Mouse (Mus musculus): ENCODE data around the gene Acp5. TPM values are rescaled to one million over a fixed set of nuclear protein-coding genes. Genes with fewer than 3 reads are reported as not detected.
A peak's percentile ranks its signal among the peaks of the same experiment; 100 is the strongest.

The Acp5 gene
- polyA plus RNA-seq, 1 experiment from 2014 or later, result 9.1 TPM

DNA sequence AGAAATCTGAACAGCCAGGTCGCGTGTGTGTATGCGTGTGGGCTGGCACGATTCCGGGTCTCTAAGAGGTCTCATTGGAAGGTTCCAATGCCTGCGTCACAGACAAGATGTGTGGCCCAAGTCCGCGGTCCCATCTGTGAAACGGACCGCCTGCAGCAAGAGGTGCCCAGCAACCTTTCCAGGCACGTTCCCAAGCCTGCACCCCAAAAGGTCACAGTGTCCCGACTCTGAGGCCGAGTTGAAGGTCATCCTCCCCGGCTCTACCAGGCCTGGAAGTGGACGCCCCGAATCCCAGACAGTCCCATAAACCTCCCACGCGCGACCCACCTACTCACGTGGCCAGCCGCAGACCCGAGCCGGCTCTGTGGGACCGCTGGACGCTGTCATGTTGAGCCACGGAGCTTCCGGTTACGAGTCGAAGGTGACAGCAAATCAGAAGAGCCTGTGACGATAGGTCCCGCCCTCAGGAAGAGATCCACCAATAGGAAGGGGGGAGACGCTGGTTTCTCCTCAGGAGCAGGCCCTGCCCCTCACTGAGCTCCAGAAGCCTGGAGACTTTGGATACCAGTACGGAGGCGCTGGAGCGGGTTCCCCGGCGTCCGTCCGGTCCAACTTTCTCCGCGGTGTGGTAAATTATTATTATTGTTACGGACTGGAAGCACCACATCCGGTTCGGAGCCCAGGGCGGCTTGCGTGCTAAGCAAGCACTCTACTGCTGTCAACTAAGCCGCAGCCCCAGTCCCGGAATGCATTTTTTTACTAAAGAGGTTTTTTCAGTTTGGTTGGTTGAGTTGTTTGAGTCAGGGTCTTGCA lies 50.3 kb downstream of the Acp5 start, which contains the start of gene Ecsit:
Gene Ecsit, minus strand, starts transcription at position 417 of the 813 bp plus-strand sequence.
- no peaks in the 10 kb centered on the region for H3K9me3 ChIP-seq (ENCODE audit: low read length)
- no peaks in the 10 kb centered on the region for H3K4me1 ChIP-seq (ENCODE audit: insufficient read depth, low read depth, low read length)
- DNase-seq (ENCODE audit: low spot score) (peak; percentile 99), ATAC-seq (peak; percentile 99)
- no peaks in the 10 kb centered on the region for H3K27me3 ChIP-seq (replicated peaks; ENCODE audit: insufficient read depth, low read length)
- peak within 1 kb of the TSS; percentile 78 for H3K27ac ChIP-seq (ENCODE audit: low read length)
- peak within 1 kb of the TSS; percentile 75 for H3K4me3 ChIP-seq (ENCODE audit: low read depth, low read length)
- H3K9ac ChIP-seq (replicated peaks; ENCODE audit: low read depth), result peak within 1 kb of the TSS; percentile 68
- TF ChIP-seq EP300 (IDR thresholded peaks at IDR 0.05) (no peak), CTCF (IDR thresholded peaks at IDR 0.05) (no peak)
- H3K36me3 ChIP-seq (ENCODE audit: insufficient read depth, low read length), result no peaks in the 10 kb centered on the region
- WGBS, result under 1% methylated on average over 48 of the region's 48 CpGs
- peak within 1 kb of the TSS; percentile 78 for H3K4me2 ChIP-seq (replicated peaks; ENCODE audit: low read depth, low read length)

DNA sequence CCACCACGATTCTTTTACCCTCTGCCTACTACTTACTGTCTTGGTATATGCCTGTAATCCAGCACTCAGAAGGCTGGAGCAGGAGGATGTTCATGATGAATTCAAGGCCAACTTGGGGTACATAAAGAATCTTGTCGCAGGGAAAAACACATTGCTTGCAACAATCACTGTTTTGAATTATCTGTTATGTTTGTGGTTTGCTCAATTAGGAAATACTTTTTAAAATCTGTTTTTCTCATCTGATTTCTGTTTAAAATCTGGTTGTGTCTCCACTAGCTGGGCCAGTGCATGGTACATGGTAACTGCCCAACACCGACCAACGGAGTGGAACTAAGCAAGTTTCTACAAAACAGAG lies 50.9 kb downstream of the Acp5 start:
- no peak overlapping the region for H3K27ac ChIP-seq (ENCODE audit: low read length)
- H3K36me3 ChIP-seq (ENCODE audit: insufficient read depth, low read length), result no peaks in the 10 kb centered on the region
- no peaks in the 10 kb centered on the region for H3K9me3 ChIP-seq (ENCODE audit: low read length)
- no peak for TF ChIP-seq CTCF (IDR thresholded peaks at IDR 0.05)
- no peak for TF ChIP-seq EP300 (IDR thresholded peaks at IDR 0.05)
- ATAC-seq (no peak), DNase-seq (ENCODE audit: low spot score) (no peak)
- H3K4me1 ChIP-seq (ENCODE audit: insufficient read depth, low read depth, low read length), result no peaks in the 10 kb centered on the region
- 27% methylated on average over 4 of the region's 4 CpGs for WGBS
- H3K4me3 ChIP-seq (ENCODE audit: low read depth, low read length), result peak overlapping the region; percentile 75
- H3K9ac ChIP-seq (replicated peaks; ENCODE audit: low read depth), result peak overlapping the region; percentile 68
- H3K27me3 ChIP-seq (replicated peaks; ENCODE audit: insufficient read depth, low read length), result no peaks in the 10 kb centered on the region
- peak overlapping the region; percentile 78 for H3K4me2 ChIP-seq (replicated peaks; ENCODE audit: low read depth, low read length)

Small RNA genes within 50 kb of the gene (microRNA-seq; reads per million reads assigned to microRNA genes)
- gene Mir7084, result not detected

Other genes with a start within 250 kb of the Acp5 start
- gene Rab3d, start 217.5 kb downstream of the Acp5 start, polyA plus RNA-seq (2015; fragmentation: Nextera tagmentation; extraction: Ambion mirVana), result 28.4 and 31.0 TPM in 2 replicates
- 1.2 and 1.4 TPM in 2 replicates for gene Ccdc159, start 208.2 kb downstream of the Acp5 start, polyA plus RNA-seq (2015; fragmentation: Nextera tagmentation; extraction: Ambion mirVana)
- gene Tmem205, start 208.2 kb downstream of the Acp5 start, polyA plus RNA-seq (2015; fragmentation: Nextera tagmentation; extraction: Ambion mirVana), result 106 and 107 TPM in 2 replicates
- gene Plppr2, start 198.7 kb downstream of the Acp5 start, polyA plus RNA-seq (2015; fragmentation: Nextera tagmentation; extraction: Ambion mirVana), result 2.2 and 3.3 TPM in 2 replicates
- gene Swsap1, start 180.0 kb downstream of the Acp5 start, polyA plus RNA-seq (2015; fragmentation: Nextera tagmentation; extraction: Ambion mirVana), result 5.7 and 5.8 TPM in 2 replicates
- gene Epor, start 172.2 kb downstream of the Acp5 start, polyA plus RNA-seq (2015; fragmentation: Nextera tagmentation; extraction: Ambion mirVana), result 5.7 and 7.4 TPM in 2 replicates
- 6.0 and 6.4 TPM in 2 replicates for gene Rgl3, start 146.3 kb downstream of the Acp5 start, polyA plus RNA-seq (2015; fragmentation: Nextera tagmentation; extraction: Ambion mirVana)
- gene Ccdc151, start 133.1 kb downstream of the Acp5 start, polyA plus RNA-seq (2015; fragmentation: Nextera tagmentation; extraction: Ambion mirVana), result 5.3 and 6.0 TPM in 2 replicates
- 51.9 and 56.1 TPM in 2 replicates for gene Prkcsh, start 132.9 kb downstream of the Acp5 start, polyA plus RNA-seq (2015; fragmentation: Nextera tagmentation; extraction: Ambion mirVana)
- 0.04 TPM in 1 of 2 replicates, not detected in the other for gene Elavl3, start 83.7 kb downstream of the Acp5 start, polyA plus RNA-seq (2015; fragmentation: Nextera tagmentation; extraction: Ambion mirVana)
- gene Gm49318, start 64.5 kb downstream of the Acp5 start, polyA plus RNA-seq (2015; fragmentation: Nextera tagmentation; extraction: Ambion mirVana), result not detected in 2 replicates
- 8.8 and 8.9 TPM in 2 replicates for gene Zfp653, start 64.3 kb downstream of the Acp5 start, polyA plus RNA-seq (2015; fragmentation: Nextera tagmentation; extraction: Ambion mirVana)
- 21.3 and 21.9 TPM in 2 replicates for gene Ecsit, start 50.3 kb downstream of the Acp5 start, polyA plus RNA-seq (2015; fragmentation: Nextera tagmentation; extraction: Ambion mirVana)
- gene Cnn1, start 36.5 kb downstream of the Acp5 start, polyA plus RNA-seq (2015; fragmentation: Nextera tagmentation; extraction: Ambion mirVana), result 43.7 and 64.8 TPM in 2 replicates
- gene Elof1, start 18.5 kb downstream of the Acp5 start, polyA plus RNA-seq (2015; fragmentation: Nextera tagmentation; extraction: Ambion mirVana), result 188 and 191 TPM in 2 replicates
- gene Pigyl, start 21.1 kb upstream of the Acp5 start, polyA plus RNA-seq (2015; fragmentation: Nextera tagmentation; extraction: Ambion mirVana), result 100 and 112 TPM in 2 replicates
- gene Zfp872, start 52.4 kb upstream of the Acp5 start, polyA plus RNA-seq (2015; fragmentation: Nextera tagmentation; extraction: Ambion mirVana), result 0.49 and 1.0 TPM in 2 replicates
- 17.8 and 20.0 TPM in 2 replicates for gene Zfp809, start 90.0 kb upstream of the Acp5 start, polyA plus RNA-seq (2015; fragmentation: Nextera tagmentation; extraction: Ambion mirVana)
- gene Zfp599, start 124.2 kb upstream of the Acp5 start, polyA plus RNA-seq (2015; fragmentation: Nextera tagmentation; extraction: Ambion mirVana), result 0.84 and 0.97 TPM in 2 replicates
- gene Zfp810, start 171.9 kb upstream of the Acp5 start, polyA plus RNA-seq (2015; fragmentation: Nextera tagmentation; extraction: Ambion mirVana), result 13.6 and 15.3 TPM in 2 replicates